Mouse (Mus musculus): ENCODE measurements around the gene Cenpp. TPM values are rescaled to one million over a fixed set of nuclear protein-coding genes. Genes with fewer than 3 reads are reported as not detected.

Gene Cenpp
- 7.4 and 11.4 TPM in 2 replicates for polyA plus RNA-seq (2015; fragmentation: Nextera tagmentation; extraction: Ambion mirVana)

GRCm38 (mm10) chr13:49652481-49653179 is at the start of gene Cenpp, which contains the start of gene Nol8:
Cenpp (minus strand) TSS chr13:49652785.
Nol8 (plus strand) TSS chr13:49653078.

GRCm38 (mm10) chr13:49681351-49682232 is 29.0 kb upstream of the Cenpp start, which contains the start of gene Iars:
Iars (plus strand) TSS chr13:49682100.

GRCm38 (mm10) chr13:49607714-49608113 is 44.9 kb downstream of the Cenpp start, which contains the start of gene Ogn:
Ogn (plus strand) TSS chr13:49608046.

GRCm38 (mm10) chr13:49581541-49582530 is 70.7 kb downstream of the Cenpp start, which contains the start of gene Omd:
Omd (plus strand) TSS chr13:49582462.

GRCm38 (mm10) chr13:49544279-49544678 is 108.3 kb downstream of the Cenpp start, which contains the start of gene Aspn:
Aspn (plus strand) TSS chr13:49544443.

GRCm38 (mm10) chr13:49504510-49504909 is 148.1 kb downstream of the Cenpp start, which contains the start of gene Ecm2:
Ecm2 (plus strand) TSS chr13:49504810.

GRCm38 (mm10) chr13:49492376-49493368 is 159.9 kb downstream of the Cenpp start, which contains the start of gene Tes3-ps:
Tes3-ps (plus strand) TSS chr13:49493318.

GRCm38 (mm10) chr13:49420754-49421605 is 231.6 kb downstream of the Cenpp start, which contains the start of gene Ippk:
Ippk (plus strand) TSS chr13:49421249.

Other genes with a start within 250 kb of the Cenpp start
- 9.0 and 9.4 TPM in 2 replicates for gene Ippk, start 231.5 kb downstream of the Cenpp start, polyA plus RNA-seq (2015; fragmentation: Nextera tagmentation; extraction: Ambion mirVana)
- 0.34 and 0.68 TPM in 2 replicates for gene Tes3-ps, start 159.5 kb downstream of the Cenpp start, polyA plus RNA-seq (2015; fragmentation: Nextera tagmentation; extraction: Ambion mirVana)
- 2.1 and 2.4 TPM in 2 replicates for gene Ecm2, start 148.0 kb downstream of the Cenpp start, polyA plus RNA-seq (2015; fragmentation: Nextera tagmentation; extraction: Ambion mirVana)
- 67.0 and 93.4 TPM in 2 replicates for gene Aspn, start 108.3 kb downstream of the Cenpp start, polyA plus RNA-seq (2015; fragmentation: Nextera tagmentation; extraction: Ambion mirVana)
- gene Omd, start 70.3 kb downstream of the Cenpp start, polyA plus RNA-seq (2015; fragmentation: Nextera tagmentation; extraction: Ambion mirVana) = 1.5 and 1.7 TPM in 2 replicates
- gene Ogn, start 44.7 kb downstream of the Cenpp start, polyA plus RNA-seq (2015; fragmentation: Nextera tagmentation; extraction: Ambion mirVana) = 133 and 193 TPM in 2 replicates
- 7.0 and 11.2 TPM in 2 replicates for gene Nol8, start 293 bp upstream of the Cenpp start, polyA plus RNA-seq (2015; fragmentation: Nextera tagmentation; extraction: Ambion mirVana)
- 32.0 and 38.7 TPM in 2 replicates for gene Iars, start 29.3 kb upstream of the Cenpp start, polyA plus RNA-seq (2015; fragmentation: Nextera tagmentation; extraction: Ambion mirVana)
- not detected in 2 replicates for gene Gm30302, start 146.2 kb upstream of the Cenpp start, polyA plus RNA-seq (2015; fragmentation: Nextera tagmentation; extraction: Ambion mirVana)